Mouse (Mus musculus) neural tube, embryonic 11.5 days (tissue): Measurements from ENCODE around the gene Dyrk1a. TPM values are rescaled to one million over a fixed set of nuclear protein-coding genes. Genes with fewer than 3 reads are reported as not detected.
A peak's percentile ranks its signal among the peaks of the same experiment; 100 is the strongest.

Source experiments
- ATAC-seq: fragments of 200-750 bp; cut with Nextera tagmentation; 2 replicates; pipeline ENCODE4 v1.8.0; 2017; ENCODE audit warnings: moderate number of reproducible peaks, mild to moderate bottlenecking, moderate TSS enrichment, moderate library complexity; ENCODE audit not compliant: insufficient read depth, low FRiP score, low TSS enrichment
- DNase-seq: peaks from one replicate; pipeline ENCODE4 v3.0.0-alpha.2; 2015; ENCODE audit warnings: low spot score
- H3K27ac ChIP-seq: fragments of 300-500 bp; sonication (generic); 2 replicates; pipeline ENCODE4 v1.5.1; 2014; ENCODE audit warnings: low read depth, mild to moderate bottlenecking, low read length
- H3K27me3 ChIP-seq: fragments of 300-500 bp; sonication (generic); 2 replicates; pipeline ENCODE4 v1.6.1; 2014; ENCODE audit warnings: mild to moderate bottlenecking, low read length, mixed read lengths; ENCODE audit not compliant: control insufficient read depth, insufficient read depth
- H3K36me3 ChIP-seq: fragments of 300-500 bp; sonication (generic); 2 replicates; pipeline ENCODE4 v1.6.1; 2014; ENCODE audit warnings: mild to moderate bottlenecking, low read length, moderate library complexity, mixed read lengths; ENCODE audit not compliant: control insufficient read depth, insufficient read depth
- H3K4me1 ChIP-seq: fragments of 300-500 bp; sonication (generic); 2 replicates; pipeline ENCODE4 v1.6.1; 2014; ENCODE audit warnings: low read length, mixed read lengths; ENCODE audit not compliant: control insufficient read depth, insufficient read depth
- H3K4me2 ChIP-seq: fragments of 300-500 bp; sonication (generic); 2 replicates; pipeline ENCODE4 v1.6.1; 2014; ENCODE audit warnings: low read depth, mild to moderate bottlenecking, moderate library complexity
- H3K4me3 ChIP-seq: fragments of 300-500 bp; sonication (generic); 2 replicates; pipeline ENCODE4 v1.5.1; 2014; ENCODE audit warnings: low read depth, low read length
- H3K9ac ChIP-seq: fragments of 300-500 bp; sonication (generic); 2 replicates; pipeline ENCODE4 v1.6.1; 2014; ENCODE audit warnings: mild to moderate bottlenecking, low read length
- H3K9me3 ChIP-seq: fragments of 300-500 bp; sonication (generic); 2 replicates; pipeline ENCODE4 v1.6.1; 2016; ENCODE audit warnings: low read length; ENCODE audit not compliant: control insufficient read depth
- WGBS: fragments of 180-500 bp; shearing (Covaris S2); extraction: QIAGEN DNeasy Blood & Tissue Kit; methylation state at CpG from one replicate; pipeline ENCODE4 v1.1.7; 2014; 5-methylcytosine and 5-hydroxymethylcytosine counted together
- polyA plus RNA-seq: library from polyadenylated mRNA; unstranded; fragments of >200 nt; fragmentation: Nextera tagmentation; extraction: Ambion mirVana; gene quantifications from 2 replicates; pipeline ENCODE4 v1.2.1, GENCODE M21; 2014

The Dyrk1a gene
- 11.8 and 12.1 TPM in 2 replicates for polyA plus RNA-seq

GRCm38 (mm10) chr16:94569229-94570176 lies at the start of gene Dyrk1a:
Gene Dyrk1a, plus strand, starts transcription at chr16:94570010.
- H3K9ac ChIP-seq = peak within 1 kb of the TSS; percentile 96
- DNase-seq (peak; percentile 100), ATAC-seq (peak; percentile 92)
- peaks cover 12% of the 10 kb centered on the region for H3K4me1 ChIP-seq
- H3K36me3 ChIP-seq = no peaks in the 10 kb centered on the region
- WGBS = under 1% methylated on average over 64 of the region's 133 CpGs
- peak within 1 kb of the TSS; percentile 75 for H3K4me2 ChIP-seq
- no peaks in the 10 kb centered on the region for H3K27me3 ChIP-seq
- H3K9me3 ChIP-seq = no peaks in the 10 kb centered on the region
- H3K27ac ChIP-seq = peak within 1 kb of the TSS; percentile 100
- peak within 1 kb of the TSS; percentile 99 for H3K4me3 ChIP-seq

- 73% methylated on average over 6 of the region's 6 CpGs for WGBS
- Histone ChIP-seq H3K4me1 (peaks cover 12% of the 10 kb centered on the region), H3K36me3 (no peaks in the 10 kb centered on the region; the same call in 1 of the 2 replicates), H3K27me3 (no peaks in the 10 kb centered on the region), H3K4me3 (no peak overlapping the region), H3K9me3 (no peaks in the 10 kb centered on the region), H3K4me2 (no peak overlapping the region), H3K27ac (no peak overlapping the region), H3K9ac (no peak overlapping the region)
- DNase-seq (no peak), ATAC-seq (no peak)
These were observed 46.0 kb upstream of the Dyrk1a start for GRCm38 (mm10) chr16:94523594-94524377.

GRCm38 (mm10) chr16:94524691-94525090 lies 45.1 kb upstream of the Dyrk1a start:
- ATAC-seq = no peak
- H3K4me3 ChIP-seq = no peak overlapping the region
- 85% methylated on average over 9 of the region's 9 CpGs for WGBS

GRCm38 (mm10) chr16:94525955-94526343 lies 43.9 kb upstream of the Dyrk1a start:
- H3K36me3 ChIP-seq = no peaks in the 10 kb centered on the region; the same call in 1 of the 2 replicates
- peak overlapping the region; percentile 91 for H3K27ac ChIP-seq
- peaks cover 12% of the 10 kb centered on the region for H3K4me1 ChIP-seq
- no peaks in the 10 kb centered on the region for H3K9me3 ChIP-seq
- peak overlapping the region; percentile 56 for H3K4me2 ChIP-seq
- no peaks in the 10 kb centered on the region for H3K27me3 ChIP-seq
- ATAC-seq (peak; percentile 81), DNase-seq (no peak)
- WGBS = under 1% methylated on average over 24 of the region's 24 CpGs
- H3K4me3 ChIP-seq = peak overlapping the region; percentile 77
- peak overlapping the region; percentile 74 for H3K9ac ChIP-seq

More at GRCm38 (mm10) chr16:94524691-94525090, 45.1 kb upstream of the Dyrk1a start:
- Histone ChIP-seq H3K4me1 (peaks cover 12% of the 10 kb centered on the region), H3K4me2 (no peak overlapping the region), H3K9ac (no peak overlapping the region), H3K27me3 (no peaks in the 10 kb centered on the region), H3K27ac (no peak overlapping the region), H3K9me3 (no peaks in the 10 kb centered on the region), H3K36me3 (no peaks in the 10 kb centered on the region; the same call in 1 of the 2 replicates)
- no peak for DNase-seq

GRCm38 (mm10) chr16:94526344-94527151 lies 43.3 kb upstream of the Dyrk1a start, which contains the start of gene Vps26c:
Gene Vps26c, minus strand, starts transcription at chr16:94526830.
- Histone ChIP-seq H3K9me3 (no peaks in the 10 kb centered on the region), H3K27me3 (no peaks in the 10 kb centered on the region), H3K4me2 (peak within 1 kb of the TSS; percentile 56), H3K4me1 (peaks cover 12% of the 10 kb centered on the region), H3K4me3 (peak within 1 kb of the TSS; percentile 77), H3K9ac (peak within 1 kb of the TSS; percentile 74), H3K27ac (peak within 1 kb of the TSS; percentile 91), H3K36me3 (no peaks in the 10 kb centered on the region; the same call in 1 of the 2 replicates)
- under 1% methylated on average over 93 of the region's 93 CpGs for WGBS
- ATAC-seq (peak; percentile 91), DNase-seq (peak; percentile 99)

- DNase-seq = no peak
- 8% methylated on average over 13 of the region's 13 CpGs for WGBS
These were observed 42.7 kb upstream of the Dyrk1a start for GRCm38 (mm10) chr16:94527152-94527534.

GRCm38 (mm10) chr16:94527546-94527945 lies 42.3 kb upstream of the Dyrk1a start:
- Histone ChIP-seq H3K27me3 (no peaks in the 10 kb centered on the region), H3K36me3 (no peaks in the 10 kb centered on the region), H3K4me1 (peaks cover 12% of the 10 kb centered on the region), H3K9ac (peak overlapping the region; percentile 74), H3K9me3 (no peaks in the 10 kb centered on the region), H3K27ac (no peak overlapping the region), H3K4me2 (peak overlapping the region; percentile 56), H3K4me3 (peak overlapping the region; percentile 77)
- no peak for DNase-seq
- WGBS = 70% methylated on average over 3 of the region's 3 CpGs
- ATAC-seq = no peak

More at GRCm38 (mm10) chr16:94527152-94527534, 42.7 kb upstream of the Dyrk1a start:
- Histone ChIP-seq H3K4me3 (peak overlapping the region; percentile 77), H3K4me1 (peaks cover 12% of the 10 kb centered on the region), H3K9me3 (no peaks in the 10 kb centered on the region), H3K27ac (peak overlapping the region; percentile 91), H3K36me3 (no peaks in the 10 kb centered on the region), H3K4me2 (peak overlapping the region; percentile 56), H3K27me3 (no peaks in the 10 kb centered on the region), H3K9ac (peak overlapping the region; percentile 74)
- ATAC-seq = no peak

- H3K4me2 ChIP-seq = no peak overlapping the region
- no peaks in the 10 kb centered on the region for H3K9me3 ChIP-seq
- no peaks in the 10 kb centered on the region for H3K36me3 ChIP-seq
- WGBS = 80% methylated on average over 4 of the region's 4 CpGs
- ATAC-seq = no peak
- H3K27ac ChIP-seq = no peak overlapping the region
- H3K4me3 ChIP-seq = no peak overlapping the region
- H3K27me3 ChIP-seq = no peaks in the 10 kb centered on the region
- peaks cover 4% of the 10 kb centered on the region; the same call in 1 of the 2 replicates for H3K4me1 ChIP-seq
- no peak overlapping the region for H3K9ac ChIP-seq
- no peak for DNase-seq
These were observed 38.5 kb upstream of the Dyrk1a start for GRCm38 (mm10) chr16:94531268-94531667.
